Mouse (Mus musculus) stomach, postnatal 0 days (tissue): ENCODE results near the gene Slc30a5. TPM values are rescaled to one million over a fixed set of nuclear protein-coding genes. Genes with fewer than 3 reads are reported as not detected.
"Not testable (repeated sequence)": the region's sequence is repeated elsewhere in the genome, so short reads cannot be mapped to it uniquely, and the experiment has no call there.

ENCODE experiments used
- ATAC-seq: fragments of 200-750 bp; cut with Nextera tagmentation; 2 replicates; pipeline ENCODE4 v1.8.0; 2017; ENCODE audit not compliant: low FRiP score, low TSS enrichment
- DNase-seq: peaks from one replicate; pipeline ENCODE4 v3.0.0-alpha.2; 2016; ENCODE audit warnings: low spot score
- H3K27ac ChIP-seq: fragments of 300-500 bp; sonication (generic); replicated peaks from 2 replicates; pipeline ENCODE4 v1.5.1; 2014; ENCODE audit warnings: mild to moderate bottlenecking, control low read depth
- H3K27me3 ChIP-seq: fragments of 300-500 bp; sonication (generic); 2 replicates; pipeline ENCODE4 v1.6.1; 2014; ENCODE audit warnings: low read length; ENCODE audit not compliant: control insufficient read depth, insufficient read depth
- H3K36me3 ChIP-seq: fragments of 300-500 bp; sonication (generic); 2 replicates; pipeline ENCODE4 v1.6.1; 2014; ENCODE audit warnings: low read length, mixed read lengths; ENCODE audit not compliant: control insufficient read depth, insufficient read depth
- H3K4me1 ChIP-seq: fragments of 300-500 bp; sonication (generic); replicated peaks from 2 replicates; pipeline ENCODE4 v1.6.1; 2014; ENCODE audit warnings: antibody characterized with exemption; ENCODE audit not compliant: control insufficient read depth, insufficient read depth
- H3K4me2 ChIP-seq: fragments of 300-500 bp; sonication (generic); replicated peaks from 2 replicates; pipeline ENCODE4 v1.6.1; 2014; ENCODE audit warnings: low read depth, mild to moderate bottlenecking, control low read depth, moderate library complexity
- H3K4me3 ChIP-seq: fragments of 300-500 bp; sonication (generic); 2 replicates; pipeline ENCODE4 v1.5.1; 2014; ENCODE audit warnings: low read depth, low read length, control low read depth
- H3K9ac ChIP-seq: fragments of 300-500 bp; sonication (generic); 2 replicates; pipeline ENCODE4 v1.6.1; 2014; ENCODE audit warnings: mild to moderate bottlenecking, low read length, control low read depth, mixed read lengths
- H3K9me3 ChIP-seq: fragments of 300-500 bp; sonication (generic); 2 replicates; pipeline ENCODE4 v1.6.1; 2016; ENCODE audit warnings: low read length; ENCODE audit not compliant: control insufficient read depth
- CTCF ChIP-seq: IDR thresholded peaks from 2 replicates; pipeline ENCODE4 v1.5.1; 2016; ENCODE audit warnings: antibody characterized with exemption, low read depth, mild to moderate bottlenecking, moderate library complexity
- EP300 ChIP-seq: optimal IDR thresholded peaks from 2 replicates; pipeline ENCODE3; 2016; ENCODE audit warnings: antibody characterized with exemption
- WGBS: fragments of 180-500 bp; shearing (Covaris S2); extraction: QIAGEN DNeasy Blood & Tissue Kit; methylation state at CpG from one replicate; pipeline ENCODE4 v1.1.7; 2014; 5-methylcytosine and 5-hydroxymethylcytosine counted together
- polyA plus RNA-seq: library from polyadenylated mRNA; unstranded; fragments of >200 nt; fragmentation: Nextera tagmentation; extraction: Ambion mirVana; gene quantifications from 2 replicates; pipeline ENCODE4 v1.2.1, GENCODE M21; 2015

The Slc30a5 gene
- polyA plus RNA-seq, 1 experiment from 2014 or later, result 38.3 TPM

- no peaks in the 10 kb centered on the region for H3K4me1 ChIP-seq
- H3K36me3 ChIP-seq, result no peaks in the 10 kb centered on the region
- ATAC-seq, result no peak
- no peaks in the 10 kb centered on the region for H3K9me3 ChIP-seq
- H3K27me3 ChIP-seq, result no peaks in the 10 kb centered on the region
- H3K4me3 ChIP-seq, result no peak overlapping the region
- TF ChIP-seq CTCF (no peak), EP300 (no peak)
- no peak overlapping the region for H3K9ac ChIP-seq
- H3K27ac ChIP-seq, result no peak overlapping the region
- no peak overlapping the region for H3K4me2 ChIP-seq
- DNase-seq, result no peak
These were observed 32.5 kb upstream of the Slc30a5 start for GRCm38 (mm10) chr13:100865744-100866143.

GRCm38 (mm10) chr13:100863914-100864313 lies 30.7 kb upstream of the Slc30a5 start:
- H3K27me3 ChIP-seq, H3K4me1 ChIP-seq, H3K4me2 ChIP-seq, H3K4me3 ChIP-seq, H3K9me3 ChIP-seq, DNase-seq, ATAC-seq, H3K36me3 ChIP-seq, H3K9ac ChIP-seq, H3K27ac ChIP-seq: not testable (repeated sequence)
- 87% methylated on average over 1 of the region's 1 CpGs for WGBS

- no peak for ATAC-seq
- no peak overlapping the region for H3K27ac ChIP-seq
- TF ChIP-seq EP300 (no peak), CTCF (no peak)
These were observed 25.9 kb upstream of the Slc30a5 start for GRCm38 (mm10) chr13:100859117-100859516.

GRCm38 (mm10) chr13:100854174-100854573 lies 20.9 kb upstream of the Slc30a5 start:
- DNase-seq (no peak), ATAC-seq (no peak)
- TF ChIP-seq CTCF, result peak; percentile 72
- no peak for TF ChIP-seq EP300
- no peaks in the 10 kb centered on the region for H3K4me1 ChIP-seq
- no peaks in the 10 kb centered on the region for H3K9me3 ChIP-seq
- no peak overlapping the region for H3K4me3 ChIP-seq
- no peak overlapping the region for H3K27ac ChIP-seq
- H3K9ac ChIP-seq, result no peak overlapping the region
- no peak overlapping the region for H3K4me2 ChIP-seq
- no peaks in the 10 kb centered on the region for H3K36me3 ChIP-seq
- WGBS, result 47% methylated on average over 4 of the region's 4 CpGs
- H3K27me3 ChIP-seq, result no peaks in the 10 kb centered on the region

More at GRCm38 (mm10) chr13:100859117-100859516, 25.9 kb upstream of the Slc30a5 start:
- Histone ChIP-seq H3K4me1 (no peaks in the 10 kb centered on the region), H3K36me3 (no peaks in the 10 kb centered on the region), H3K4me2 (no peak overlapping the region), H3K27me3 (no peaks in the 10 kb centered on the region), H3K9ac (no peak overlapping the region), H3K9me3 (no peaks in the 10 kb centered on the region), H3K4me3 (no peak overlapping the region)
- DNase-seq, result no peak
- WGBS, result 82% methylated on average over 7 of the region's 7 CpGs

DNA sequence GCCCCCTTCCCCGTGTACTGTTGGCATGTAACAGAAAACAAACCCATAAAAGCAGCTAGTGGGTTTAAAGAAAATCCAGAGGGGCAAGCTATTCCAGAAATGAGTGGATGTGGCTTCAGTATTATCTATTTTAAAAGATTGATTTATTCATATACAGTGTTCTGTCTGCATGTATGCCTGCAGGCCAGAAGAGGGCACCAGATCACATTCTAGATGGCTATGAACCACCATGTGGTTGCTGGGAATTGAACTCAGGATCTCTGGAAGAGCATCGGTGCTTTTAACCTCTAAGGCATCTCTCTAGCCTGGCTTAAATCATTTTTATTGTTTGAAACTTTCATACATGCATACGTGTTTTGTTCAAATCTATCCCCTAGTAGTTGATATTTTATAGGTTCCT lies 19.9 kb upstream of the Slc30a5 start:
- H3K27me3 ChIP-seq, result no peaks in the 10 kb centered on the region
- H3K9ac ChIP-seq, result no peak overlapping the region
- no peaks in the 10 kb centered on the region for H3K36me3 ChIP-seq
- no peak for DNase-seq
- H3K4me1 ChIP-seq, result no peaks in the 10 kb centered on the region
- peak; percentile 59 for TF ChIP-seq CTCF
- no peak for TF ChIP-seq EP300
- no peak overlapping the region for H3K4me3 ChIP-seq
- WGBS, result 75% methylated on average over 3 of the region's 3 CpGs
- no peak for ATAC-seq
- H3K27ac ChIP-seq, result no peak overlapping the region
- H3K9me3 ChIP-seq, result no peaks in the 10 kb centered on the region
- H3K4me2 ChIP-seq, result no peak overlapping the region

- no peak for ATAC-seq
- Histone ChIP-seq H3K27ac (no peak overlapping the region), H3K9ac (no peak overlapping the region), H3K4me3 (no peak overlapping the region), H3K27me3 (no peaks in the 10 kb centered on the region), H3K4me2 (no peak overlapping the region), H3K9me3 (no peaks in the 10 kb centered on the region), H3K36me3 (no peaks in the 10 kb centered on the region), H3K4me1 (no peaks in the 10 kb centered on the region)
- 76% methylated on average over 3 of the region's 3 CpGs for WGBS
- no peak for TF ChIP-seq EP300
- TF ChIP-seq CTCF, result no peak
- no peak for DNase-seq
These were observed 15.9 kb upstream of the Slc30a5 start for GRCm38 (mm10) chr13:100849137-100849536.
